Mouse (Mus musculus): ENCODE results near the gene Ifit3.
A peak's percentile ranks its signal among the peaks of the same experiment; 100 is the strongest.
"Not testable (repeated sequence)": the region's sequence is repeated elsewhere in the genome, so short reads cannot be mapped to it uniquely, and the experiment has no call there.

Ifit3 gene

DNA sequence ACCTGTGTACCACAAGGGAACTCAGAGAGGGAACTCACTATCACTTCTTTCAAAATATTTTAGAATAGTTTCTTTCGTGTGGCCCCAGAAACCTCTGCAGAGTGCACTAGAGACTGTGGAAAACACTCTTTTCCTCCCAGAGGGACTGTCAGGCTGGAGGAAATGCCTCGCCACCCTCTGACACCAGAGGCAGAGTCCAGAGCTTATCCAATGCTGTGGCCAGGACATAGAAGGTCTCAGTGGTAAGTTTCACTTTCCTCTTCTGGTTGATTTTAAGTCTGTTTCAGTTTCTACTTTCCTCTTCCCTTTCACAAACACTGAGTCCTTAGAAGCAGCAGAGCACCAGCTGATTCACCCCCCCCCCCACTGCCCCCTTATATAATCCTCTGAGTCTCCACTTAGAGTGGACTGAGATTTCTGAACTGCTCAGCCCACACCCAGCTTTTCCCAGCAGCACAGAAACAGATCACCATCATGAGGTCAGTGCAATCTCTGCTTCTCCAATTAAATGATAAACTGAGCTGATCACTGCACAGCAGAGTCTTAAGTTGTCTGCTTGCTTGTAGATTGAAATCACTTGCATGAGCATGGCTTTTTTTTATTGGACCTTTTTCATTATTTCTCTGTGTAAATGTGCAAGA is at the start of gene Ifit3:
Gene Ifit3 (plus strand): TSS at position 406 of the 641 bp plus-strand sequence.
- DNase-seq (ENCODE audit: low read depth): not testable (repeated sequence)

DNA sequence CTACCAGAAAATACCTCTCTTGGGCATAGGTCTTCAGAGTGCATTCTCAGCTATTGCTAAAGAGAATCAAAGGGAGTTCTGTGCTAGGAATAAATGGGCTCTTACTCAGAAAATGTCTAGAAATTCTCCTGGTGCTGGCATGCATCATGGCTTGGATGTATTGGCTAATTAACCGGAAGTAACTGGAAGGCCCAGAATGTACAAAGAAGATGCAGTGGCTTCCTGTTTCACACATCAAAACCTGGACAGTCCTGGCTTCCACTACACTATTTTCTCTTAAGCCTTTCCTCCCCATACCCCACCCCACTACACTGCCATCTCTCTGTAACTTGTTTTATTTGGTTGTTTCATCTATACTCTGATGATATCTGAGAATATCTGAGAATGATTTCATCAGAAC is 43.9 kb upstream of the Ifit3 start:
- no peak for DNase-seq (ENCODE audit: low read depth)

DNA sequence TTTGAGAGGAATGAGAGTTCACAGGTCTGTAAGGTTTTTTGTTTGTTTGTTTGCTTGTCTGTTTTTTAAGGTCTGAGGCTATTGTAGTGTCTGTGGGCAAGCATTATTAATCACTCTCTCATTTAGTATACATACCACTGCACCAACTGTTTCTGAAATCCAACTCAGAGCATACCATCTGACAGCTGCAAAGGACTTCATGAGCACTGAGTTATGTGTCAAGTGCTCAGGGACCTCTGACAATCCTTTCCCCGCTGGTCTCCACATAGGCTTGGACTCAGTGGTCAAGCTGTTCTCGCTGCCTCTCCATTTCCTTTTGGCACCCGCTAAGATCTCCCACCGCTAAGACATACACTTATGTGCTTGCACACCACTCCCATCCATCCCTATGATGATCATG is 37.1 kb upstream of the Ifit3 start:
- DNase-seq (ENCODE audit: low read depth): no peak

DNA sequence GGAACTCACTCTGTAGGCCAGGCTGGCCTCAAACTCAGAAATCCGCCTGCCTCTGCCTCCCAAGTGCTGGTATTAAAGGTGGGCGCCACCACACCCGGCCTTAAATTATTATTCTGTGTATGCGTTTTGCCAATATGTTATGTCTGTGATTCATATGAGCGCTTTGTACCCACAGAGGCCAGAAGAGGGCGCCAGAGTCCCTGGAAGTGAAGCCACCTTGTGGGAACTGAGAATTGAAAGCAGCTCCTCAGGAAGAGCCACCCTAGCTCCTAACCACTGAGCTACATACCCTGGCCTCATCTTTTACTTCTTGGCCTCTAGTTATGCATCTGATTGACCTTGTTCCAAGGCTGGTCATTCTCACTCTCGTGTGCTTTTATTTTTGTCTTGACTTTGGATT is 35.4 kb upstream of the Ifit3 start:
- DNase-seq (ENCODE audit: low read depth): peak; percentile 87

DNA sequence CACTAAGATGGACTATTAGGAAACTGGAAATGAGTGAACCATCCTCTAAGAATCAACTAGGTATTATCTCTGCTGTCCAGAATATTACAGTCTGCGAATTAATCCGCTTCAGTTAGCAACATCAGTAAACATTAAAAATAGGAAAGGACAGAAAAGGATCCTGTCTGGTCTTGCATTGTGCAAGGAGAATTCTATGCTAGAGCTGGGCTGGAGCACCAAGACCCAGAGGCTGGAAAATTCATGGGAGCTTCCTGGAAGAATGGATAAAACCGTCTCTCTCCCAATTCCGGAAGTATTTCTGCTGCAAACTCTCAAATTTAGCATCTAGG is 33.2 kb upstream of the Ifit3 start:
- no peak for DNase-seq (ENCODE audit: low read depth)

DNA sequence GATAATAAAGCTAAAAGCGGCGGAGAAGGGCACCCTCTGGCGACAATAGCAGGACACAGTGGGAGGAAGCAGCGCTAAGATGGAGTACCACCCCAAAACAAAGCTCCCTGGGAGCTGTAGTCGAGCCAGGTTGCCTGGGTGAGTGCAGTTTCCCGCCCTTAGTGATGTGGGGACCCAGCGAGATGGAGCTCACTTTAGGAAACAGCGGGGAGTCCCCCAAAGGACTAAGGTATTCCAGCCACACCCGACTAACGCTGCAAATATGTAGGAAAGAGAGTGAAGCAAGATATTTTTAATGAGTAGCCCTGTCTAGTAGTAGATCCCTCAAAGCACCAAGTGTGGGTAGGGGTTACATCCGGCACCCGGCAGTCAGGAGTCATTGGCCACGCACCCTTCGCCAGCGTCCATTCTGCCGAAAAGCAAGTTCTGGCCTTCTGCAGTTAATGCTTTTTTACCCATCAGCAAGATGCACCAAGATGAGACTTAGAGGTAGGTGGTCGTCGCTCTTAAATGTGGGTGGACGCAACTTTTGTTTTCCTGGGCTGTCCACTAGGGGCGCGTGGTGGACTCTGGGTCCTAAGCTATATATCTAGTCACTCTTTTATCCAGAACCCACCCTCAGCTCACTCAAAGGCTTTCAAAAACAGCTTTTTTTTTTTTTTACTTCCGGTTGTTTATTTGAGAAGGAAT is 32.7 kb upstream of the Ifit3 start, which contains the start of gene Ifit2:
Gene Ifit2 (plus strand): TSS at position 161 of the 690 bp plus-strand sequence.
- peak; percentile 82 for DNase-seq (ENCODE audit: low read depth)

DNA sequence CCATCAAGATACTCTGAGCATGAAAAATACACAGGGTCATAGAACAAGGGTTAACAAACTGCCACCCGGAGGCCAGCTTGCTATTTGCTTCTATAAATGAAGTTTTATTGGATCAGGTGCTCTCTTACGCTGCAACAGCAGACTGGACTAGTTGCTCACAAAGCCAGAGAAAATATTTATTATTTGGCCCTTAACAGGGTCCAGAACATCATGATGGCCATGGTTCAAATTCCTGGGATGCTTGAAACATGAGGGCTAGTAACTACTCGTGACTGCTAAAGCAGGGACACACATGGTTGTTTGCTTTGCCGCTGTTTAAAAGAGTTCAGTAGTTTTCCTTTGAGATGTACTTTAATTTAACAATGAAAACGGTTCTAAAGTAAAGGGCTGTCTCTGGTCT is 31.4 kb upstream of the Ifit3 start:
- no peak for DNase-seq (ENCODE audit: low read depth)

DNA sequence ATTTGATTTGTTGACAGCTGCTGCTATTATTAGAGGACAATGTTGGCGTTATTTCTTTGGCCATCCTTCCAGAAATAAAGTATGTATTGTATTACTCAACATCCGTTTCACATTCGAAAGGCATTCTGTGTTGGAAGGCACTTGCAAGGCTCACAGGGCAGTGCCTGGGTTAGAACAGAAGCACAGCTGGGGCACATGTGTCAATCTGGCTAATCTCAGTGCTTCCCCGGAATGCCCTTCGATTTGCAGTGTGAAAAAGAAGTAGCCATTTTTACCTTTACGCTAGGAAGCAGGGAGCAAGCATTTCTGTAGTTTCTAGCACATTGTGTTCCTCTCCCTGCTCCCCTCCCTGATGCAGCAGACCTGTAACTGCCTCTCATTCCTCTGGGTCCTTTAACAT is 30.3 kb upstream of the Ifit3 start:
- DNase-seq (ENCODE audit: low read depth): no peak

DNA sequence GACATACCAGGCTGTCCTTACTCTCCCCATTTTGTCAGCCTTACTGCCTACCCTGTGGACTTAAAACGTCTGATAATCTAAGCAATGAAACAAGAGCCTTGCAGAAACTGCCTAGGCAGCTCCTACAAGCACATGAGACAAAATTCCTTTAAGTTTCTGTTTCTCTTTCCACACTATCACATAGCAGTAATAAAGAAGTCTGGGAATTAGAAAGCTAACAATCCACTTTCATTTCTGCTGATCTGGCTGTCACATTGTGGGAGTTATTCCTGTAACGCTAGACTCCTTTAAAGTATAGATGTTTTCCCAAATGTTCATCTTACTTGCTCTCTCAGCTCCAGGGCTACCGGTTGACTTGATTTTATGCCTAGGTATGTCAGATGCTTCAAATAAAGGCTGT is 29.8 kb upstream of the Ifit3 start:
- DNase-seq (ENCODE audit: low read depth): no peak

DNA sequence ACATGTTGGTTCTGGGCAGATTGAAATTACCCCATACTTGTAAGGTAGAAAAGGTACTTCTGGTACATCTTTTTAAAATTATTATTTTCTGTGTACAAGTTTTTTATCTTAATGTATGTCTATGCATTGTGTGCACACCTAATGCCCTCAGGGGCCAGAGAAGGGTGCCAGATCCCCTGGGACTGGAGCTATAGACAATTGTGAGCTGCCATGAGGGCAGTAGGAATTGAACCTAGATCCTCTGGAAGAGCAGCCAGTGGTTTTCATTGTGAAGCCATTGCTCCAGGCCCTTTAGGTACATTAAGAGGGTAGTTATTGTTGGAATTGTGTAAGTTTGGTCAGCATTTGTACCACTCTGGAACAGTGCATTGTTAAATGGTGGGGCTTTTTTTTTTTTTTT is 29.3 kb upstream of the Ifit3 start:
- DNase-seq (ENCODE audit: low read depth): no peak

DNA sequence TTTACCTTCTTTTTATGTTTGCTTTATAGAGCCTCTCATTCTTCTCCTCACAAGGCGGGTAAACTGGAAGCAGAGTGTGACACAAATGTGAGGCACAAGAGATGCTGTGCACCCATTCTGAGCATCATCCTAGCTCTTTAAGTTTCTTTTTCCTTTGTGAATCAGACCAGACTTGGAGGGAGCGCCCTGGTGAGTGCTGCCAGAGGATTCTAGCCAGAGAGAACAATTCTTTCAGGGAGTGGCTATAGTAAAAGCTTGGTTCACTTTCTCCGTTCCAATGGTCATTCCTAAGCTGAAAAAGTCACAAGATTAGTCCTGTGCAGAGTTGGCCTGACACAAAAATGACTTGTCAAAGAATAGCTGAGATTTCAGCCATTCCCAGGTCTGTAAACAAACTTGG is 26.7 kb upstream of the Ifit3 start:
- DNase-seq (ENCODE audit: low read depth): no peak

DNA sequence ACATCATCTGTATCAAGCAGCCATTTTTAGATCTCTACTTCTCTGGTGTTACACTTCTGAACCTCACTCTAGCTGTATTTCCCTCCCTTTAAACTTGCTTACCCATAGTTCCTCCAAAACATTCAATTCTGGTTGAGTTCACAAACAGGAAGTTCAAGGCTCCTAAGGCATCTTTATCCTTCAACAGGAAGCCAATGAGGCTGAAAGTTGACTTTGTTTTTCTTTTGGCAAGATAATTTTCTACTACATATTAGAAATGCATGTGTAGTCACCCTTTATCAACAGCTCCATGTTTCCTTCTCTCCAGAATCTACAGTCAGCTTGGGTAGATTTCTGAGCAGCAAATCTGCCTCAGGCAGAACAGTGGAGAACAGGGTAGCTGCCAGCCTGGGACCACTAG is 20.8 kb upstream of the Ifit3 start:
- DNase-seq (ENCODE audit: low read depth): no peak

DNA sequence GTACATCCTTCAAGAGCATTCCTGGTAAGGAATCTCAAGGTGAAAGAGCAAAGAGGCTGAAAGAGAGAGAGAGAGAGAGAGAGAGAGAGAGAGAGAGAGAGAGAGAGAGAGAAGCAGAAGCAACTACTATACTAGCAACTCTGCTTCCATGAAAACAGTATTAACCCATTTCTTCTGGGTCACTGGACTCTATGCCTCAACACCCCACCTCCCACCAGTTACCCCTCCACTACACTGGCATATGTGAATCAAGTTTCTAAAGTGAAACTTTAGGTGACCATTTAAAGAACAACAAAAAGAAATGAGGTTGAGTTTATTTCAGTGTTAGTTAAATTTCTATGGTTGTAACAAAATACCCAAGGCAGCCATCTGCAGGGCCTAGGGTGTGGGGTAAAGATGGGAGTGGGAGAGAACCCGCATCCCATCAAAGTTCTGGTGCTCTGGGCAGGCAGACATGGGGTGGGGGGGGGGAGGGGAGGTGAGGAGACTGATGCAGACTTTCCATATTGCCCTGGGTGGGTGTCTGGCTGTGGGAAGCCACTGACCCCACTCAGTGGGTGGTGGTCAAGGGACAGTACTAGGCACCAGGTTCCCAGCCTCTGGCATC is 17.1 kb upstream of the Ifit3 start:
- DNase-seq (ENCODE audit: low read depth): no peak

DNA sequence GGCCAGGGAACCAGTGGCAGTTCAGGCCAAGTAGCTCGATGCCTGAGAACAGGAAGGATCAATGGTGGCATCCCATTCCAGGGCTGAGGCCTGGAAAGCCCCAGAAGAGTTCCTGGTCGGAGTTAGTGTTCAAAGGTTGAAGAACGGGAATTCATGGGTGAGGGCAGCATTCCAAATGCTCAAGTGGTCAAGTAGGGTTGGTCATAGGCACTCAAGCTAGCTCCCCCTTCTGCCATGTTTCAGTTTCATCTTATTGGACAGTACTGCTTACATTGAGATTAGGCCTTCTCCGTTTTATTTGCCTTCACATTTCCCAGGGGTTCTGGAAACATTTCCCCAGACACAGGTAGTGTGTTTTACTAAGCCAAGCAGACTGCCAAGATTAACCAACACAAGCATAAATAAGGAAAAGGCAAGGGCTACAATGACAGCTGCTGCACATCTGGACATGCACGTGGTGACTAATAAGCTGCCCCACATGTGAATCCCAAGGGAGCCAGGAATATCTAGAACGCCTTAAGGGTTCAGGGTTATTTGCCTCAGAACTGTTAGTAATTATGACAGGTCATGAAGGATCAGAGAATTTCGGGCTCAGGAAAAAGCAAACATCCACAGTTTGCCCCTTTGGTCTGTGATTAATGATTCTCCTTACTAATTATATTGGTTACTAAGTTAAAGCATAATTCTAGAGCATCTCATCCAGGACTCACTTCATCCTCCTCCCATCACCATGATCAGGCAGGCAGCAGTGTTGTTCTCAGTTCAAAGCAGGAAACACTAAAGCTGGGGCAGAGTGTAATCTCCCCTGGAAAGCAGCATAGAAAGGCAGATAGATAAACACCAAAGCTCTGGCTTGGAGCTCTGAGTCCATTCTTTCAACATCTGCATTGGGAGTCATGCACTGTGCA is 14.1 kb upstream of the Ifit3 start:
- DNase-seq (ENCODE audit: low read depth): no peak

DNA sequence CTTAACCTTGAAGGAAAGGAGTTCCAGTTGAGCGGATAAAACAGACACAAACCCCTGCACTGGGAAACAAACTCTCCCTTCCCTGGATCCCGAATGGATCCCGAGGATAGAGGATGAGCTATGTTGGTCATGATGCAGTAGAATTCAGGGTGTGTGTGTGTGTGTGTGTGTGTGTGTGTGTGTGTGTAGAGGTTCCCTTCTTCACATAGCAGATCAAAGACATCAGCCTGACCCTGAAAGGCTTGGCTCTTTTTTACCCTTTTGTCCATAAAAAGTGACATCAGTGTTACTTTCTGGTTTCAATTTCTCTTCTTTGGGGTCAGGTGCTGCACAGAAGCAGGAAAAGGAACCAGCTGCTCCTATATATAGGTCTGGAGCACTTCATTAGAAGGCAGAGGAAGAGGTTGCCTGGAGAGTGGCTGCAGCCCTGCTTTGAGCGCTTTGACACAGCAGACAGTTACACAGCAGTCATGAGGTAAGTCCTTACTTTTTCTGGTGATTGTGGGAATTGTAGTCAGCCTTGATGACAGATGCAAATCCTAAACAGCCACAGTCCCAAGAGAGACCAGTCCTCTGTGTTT is 13.3 kb upstream of the Ifit3 start:
- no peak for DNase-seq (ENCODE audit: low read depth)

DNA sequence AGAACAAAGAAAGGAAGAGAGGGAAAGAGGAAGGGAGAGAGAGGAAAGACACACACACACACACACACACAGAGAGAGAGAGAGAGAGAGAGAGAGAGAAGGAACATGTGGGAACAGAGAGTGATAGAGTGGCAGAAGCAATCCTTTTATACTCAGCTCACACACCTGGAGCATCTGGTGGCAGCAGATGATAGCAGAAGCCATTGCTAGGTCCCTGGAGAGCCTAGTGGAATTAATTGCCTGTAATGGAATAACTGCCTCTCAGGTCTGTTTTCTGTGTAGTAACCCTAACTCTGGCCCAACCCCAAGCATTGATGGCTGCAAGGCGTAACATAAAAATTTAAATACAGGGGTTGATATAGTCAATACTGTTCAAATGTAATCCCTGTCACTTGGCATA is 12.3 kb upstream of the Ifit3 start:
- no peak for DNase-seq (ENCODE audit: low read depth)

DNA sequence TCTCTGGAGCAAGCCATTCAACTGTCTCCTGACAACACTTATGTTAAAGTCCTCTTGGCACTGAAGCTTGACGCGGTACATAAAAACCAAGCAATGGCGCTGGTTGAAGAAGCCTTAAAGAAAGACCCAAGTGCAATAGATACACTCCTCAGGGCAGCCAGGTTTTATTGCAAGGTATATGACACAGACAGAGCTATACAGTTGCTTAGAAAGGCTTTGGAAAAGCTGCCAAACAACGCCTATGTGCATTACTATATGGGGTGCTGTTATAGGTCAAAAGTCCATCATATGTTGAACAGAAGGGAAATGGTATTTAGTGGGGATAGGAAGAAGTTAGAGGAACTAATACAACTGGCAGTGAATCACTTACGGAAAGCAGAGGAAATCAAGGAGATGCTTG is 9.7 kb upstream of the Ifit3 start:
- no peak for DNase-seq (ENCODE audit: low read depth)

DNA sequence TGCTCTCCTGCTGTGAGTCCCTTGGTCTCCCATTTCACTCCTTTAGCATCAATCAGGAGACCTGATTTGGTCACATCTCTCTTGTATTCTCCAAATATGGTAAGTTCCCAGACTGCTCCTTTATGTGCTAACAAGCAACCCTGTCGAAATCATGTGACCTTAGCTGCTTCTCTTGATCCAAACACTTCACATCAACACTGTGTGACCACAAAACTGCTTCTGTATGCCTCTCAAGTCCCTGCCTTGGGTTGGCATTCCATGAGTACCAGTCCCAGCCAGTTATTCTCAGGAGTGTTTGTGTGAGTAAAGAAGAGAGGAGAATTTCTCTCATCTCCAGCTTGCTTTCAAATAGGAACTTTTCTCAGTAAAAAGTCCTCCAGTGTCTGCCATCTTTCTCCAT is 6.2 kb upstream of the Ifit3 start:
- no peak for DNase-seq (ENCODE audit: low read depth)

DNA sequence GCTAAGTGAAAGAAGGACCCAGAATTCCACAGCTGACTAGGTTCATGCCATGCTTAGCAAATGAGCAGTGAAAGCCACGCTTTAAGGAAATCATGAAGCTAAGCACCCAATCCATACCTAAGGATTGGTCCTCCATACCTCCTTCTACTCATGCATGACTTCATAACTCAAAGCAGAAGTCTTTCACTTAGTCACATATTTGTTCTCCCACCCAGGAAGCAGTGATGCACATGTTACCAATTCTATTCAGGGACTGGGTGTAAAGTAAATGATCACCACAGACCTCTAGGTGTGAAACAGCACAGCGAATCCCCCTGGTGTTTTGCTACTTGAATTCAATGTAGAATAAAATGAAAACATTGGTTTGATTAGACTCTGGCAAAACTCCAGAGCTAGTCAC is 635 bp upstream of the Ifit3 start:
- DNase-seq (ENCODE audit: low read depth): not testable (repeated sequence)

DNA sequence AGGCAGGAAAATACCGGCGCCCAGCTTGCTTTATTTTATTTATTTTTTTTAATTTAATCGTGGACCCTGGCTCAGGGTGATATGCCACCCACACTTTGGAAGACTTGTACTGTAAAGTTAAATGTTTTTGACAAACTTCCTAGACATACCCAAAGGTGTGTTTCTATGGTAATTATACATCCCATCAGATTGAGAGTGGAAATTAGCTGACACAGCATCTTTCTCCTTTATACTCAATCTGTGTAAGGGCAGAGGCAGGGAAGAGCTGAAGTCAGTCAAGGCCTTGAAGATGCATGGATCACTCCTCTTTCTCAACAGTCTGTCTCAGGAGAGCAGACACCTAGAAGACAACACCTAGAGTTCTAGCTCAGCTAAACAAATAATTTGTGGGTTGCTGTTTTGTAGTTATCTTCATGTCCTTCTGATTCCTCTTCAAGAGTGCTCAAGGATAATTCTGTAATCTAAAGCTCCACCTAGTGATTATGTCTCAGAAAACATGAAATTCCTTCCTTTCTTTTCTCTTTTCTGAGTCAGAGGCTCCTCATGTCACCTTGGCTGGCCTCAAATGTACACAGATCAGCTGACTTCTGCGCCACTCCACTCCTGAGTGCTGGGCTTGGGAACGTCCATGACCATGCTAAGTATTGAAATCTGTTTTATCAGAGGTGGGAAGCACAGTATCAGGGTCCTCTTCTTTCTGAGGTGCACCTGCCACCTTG is 2.6 kb downstream of the Ifit3 start:
- DNase-seq (ENCODE audit: low read depth): not testable (repeated sequence)

DNA sequence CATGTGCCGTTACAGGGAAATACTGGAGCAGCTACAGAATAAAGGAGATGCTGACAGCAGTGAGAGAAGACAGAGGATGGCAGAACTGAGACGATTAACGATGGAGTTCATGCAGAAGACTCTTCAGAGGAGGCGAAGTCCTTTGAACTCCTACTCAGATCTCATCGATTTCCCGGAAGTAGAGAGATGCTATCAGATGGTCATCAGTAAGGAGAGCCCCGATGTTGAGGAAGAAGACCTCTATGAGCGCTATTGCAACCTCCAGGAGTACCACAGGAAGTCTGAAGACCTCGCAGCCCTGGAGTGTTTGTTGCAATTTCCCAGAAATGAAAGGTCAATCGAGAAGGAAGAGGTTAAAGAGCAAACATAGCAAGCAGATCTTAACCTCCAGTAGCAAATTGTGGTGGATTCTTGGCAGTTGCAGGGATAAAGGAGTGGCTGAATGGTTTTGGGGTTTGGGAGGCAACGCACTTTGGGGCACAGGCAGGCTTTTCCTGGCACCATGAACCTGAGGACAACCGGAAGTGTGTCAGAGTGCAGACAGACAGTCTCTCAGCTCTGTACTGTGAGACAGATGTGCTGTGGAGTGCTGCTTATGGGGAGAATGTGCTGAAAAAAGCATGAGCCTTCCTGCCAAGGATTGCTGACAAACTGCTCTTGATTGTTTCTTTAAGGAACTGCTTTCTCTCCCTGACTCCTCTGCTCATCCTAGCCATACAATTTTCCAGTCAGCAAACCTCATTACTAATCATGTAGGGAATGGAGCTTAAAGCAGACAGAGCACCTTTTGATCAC is 4.8 kb downstream of the Ifit3 start:
- DNase-seq (ENCODE audit: low read depth): not testable (repeated sequence)

All from 416B (cell line).